Mouse (Mus musculus) frontal cortex, adult (tissue): ENCODE results near the gene Psg26.
"Not testable (repeated sequence)": the region's sequence is repeated elsewhere in the genome, so short reads cannot be mapped to it uniquely, and the experiment has no call there.

Experiments used
- ATAC-seq: cut with Nextera tagmentation; 2 replicates; pipeline ENCODE4 v1.9.2; 2017; ENCODE audit warnings: mild to moderate bottlenecking, moderate library complexity, mixed read lengths; ENCODE audit not compliant: low TSS enrichment

Psg26 gene

DNA sequence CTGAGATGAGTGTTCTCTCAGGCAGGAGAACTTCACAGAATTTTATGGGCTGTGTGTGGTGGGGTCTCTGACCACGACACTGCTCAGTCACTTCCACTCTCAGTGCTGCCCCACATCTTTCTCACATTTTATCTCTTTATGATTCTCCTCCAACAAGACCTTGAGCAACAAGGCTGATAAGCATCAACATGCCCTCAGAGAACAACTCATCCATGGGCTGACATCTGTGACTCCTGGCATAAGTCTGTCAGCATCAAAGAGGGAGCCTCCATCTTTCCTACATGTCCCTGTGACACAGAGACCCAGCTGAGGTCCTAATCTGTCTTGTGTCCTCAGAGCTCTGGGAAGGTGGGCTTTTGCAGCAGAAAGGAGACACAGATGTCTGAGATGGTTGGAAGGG is at the start of gene Psg26:
Psg26 (minus strand) TSS at position 101 of the 400 bp plus-strand sequence.
- no peak for ATAC-seq

DNA sequence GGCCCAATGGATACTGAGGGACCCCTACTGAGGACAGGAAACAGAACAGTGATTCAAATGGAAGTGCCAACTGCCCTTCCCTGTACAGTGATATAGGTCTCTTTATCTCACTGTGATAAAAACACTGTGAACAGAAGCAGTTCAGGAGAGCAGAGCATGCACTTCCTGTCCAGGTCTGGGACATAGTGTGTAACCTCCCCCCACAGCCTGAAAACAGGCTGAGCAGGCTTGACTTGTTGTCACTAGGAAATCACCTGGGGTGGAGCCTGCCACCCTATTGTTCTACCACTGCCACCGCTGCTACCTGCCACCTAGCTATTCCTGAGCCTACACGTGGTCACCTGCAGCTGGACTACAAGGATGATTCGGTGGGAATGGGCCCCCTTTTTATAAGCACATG is 49.4 kb upstream of the Psg26 start:
- no peak for ATAC-seq

DNA sequence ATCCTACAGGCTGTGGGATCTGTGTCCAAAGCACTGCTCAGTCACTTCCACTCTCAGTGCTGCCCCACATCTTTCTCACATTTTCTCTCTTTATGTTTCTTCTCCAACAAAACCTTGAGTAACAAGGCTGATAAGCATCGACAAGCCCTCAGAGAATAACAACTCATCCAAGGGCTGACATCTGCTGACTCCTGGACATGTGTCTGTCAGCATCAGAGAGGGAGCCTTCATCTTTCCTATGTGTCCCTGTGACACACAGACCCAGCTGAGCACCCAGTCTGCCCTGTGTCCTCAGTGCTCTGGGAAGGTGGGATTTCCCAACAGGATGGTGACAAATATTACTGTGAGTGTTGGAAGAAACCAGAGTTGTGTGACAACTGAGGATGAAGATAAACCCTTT is 48.2 kb upstream of the Psg26 start, which contains the start of gene Psg25:
Psg25 (minus strand) TSS at position 101 of the 400 bp plus-strand sequence.
- no peak for ATAC-seq

DNA sequence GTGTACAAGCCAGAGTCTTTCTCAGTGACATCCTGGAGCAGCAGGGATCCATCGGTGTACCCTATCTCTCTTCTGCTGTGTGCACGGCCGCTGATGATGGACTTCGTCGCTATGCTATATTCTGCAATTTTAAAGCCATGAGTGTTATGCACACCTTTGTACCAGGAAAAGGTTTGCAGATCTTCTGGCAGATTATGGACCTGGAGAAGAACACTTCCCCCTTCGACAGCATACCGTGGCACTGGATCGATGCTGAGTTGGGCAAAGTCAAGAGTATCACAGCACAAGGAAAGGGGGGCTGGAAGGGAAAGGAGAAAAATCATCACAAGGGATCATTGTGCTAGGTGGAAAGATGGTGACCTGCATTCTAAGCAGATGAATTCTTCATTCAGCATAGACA is 40.7 kb upstream of the Psg26 start:
- no peak for ATAC-seq

DNA sequence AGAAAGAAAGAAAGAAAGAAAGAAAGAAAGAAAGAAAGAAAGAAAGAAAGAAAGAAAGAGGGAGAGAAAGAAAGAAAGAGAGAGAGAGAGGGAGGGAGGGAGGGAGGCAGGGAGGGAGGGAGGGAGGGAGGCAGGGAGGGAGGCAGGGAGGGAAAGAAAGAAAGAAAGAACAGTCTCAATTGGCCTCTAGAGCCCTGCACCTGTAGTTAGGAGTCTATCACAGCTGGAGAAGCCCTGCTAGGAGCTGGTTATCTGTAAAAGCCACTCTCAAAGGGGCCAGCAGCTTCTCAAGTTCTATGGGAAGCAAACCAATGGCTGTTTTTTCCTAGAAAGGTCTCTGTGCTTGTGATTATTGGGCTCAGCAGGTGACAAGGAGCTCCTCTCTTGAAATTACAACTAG is 28.9 kb upstream of the Psg26 start:
- ATAC-seq: not testable (repeated sequence)

DNA sequence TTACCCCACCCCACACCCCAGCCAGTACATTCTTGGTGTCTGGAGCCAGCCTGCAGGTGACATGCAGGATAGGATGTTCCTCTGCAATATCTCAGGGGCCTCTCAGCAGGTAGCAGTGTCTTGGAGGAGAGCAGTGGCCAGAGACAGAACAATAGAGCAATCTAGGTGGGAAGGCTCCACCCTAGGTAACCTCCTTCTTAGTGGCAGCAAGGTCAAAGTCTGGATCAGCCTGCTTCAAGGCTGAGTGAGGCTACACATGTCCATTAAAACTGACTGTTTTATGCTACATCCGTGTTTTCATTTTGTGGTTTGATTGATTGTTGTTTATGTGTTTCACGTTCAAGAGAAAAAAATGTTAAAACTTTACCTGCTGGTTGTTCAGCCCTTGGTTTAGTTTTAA is 28.4 kb upstream of the Psg26 start:
- not testable (repeated sequence) for ATAC-seq

DNA sequence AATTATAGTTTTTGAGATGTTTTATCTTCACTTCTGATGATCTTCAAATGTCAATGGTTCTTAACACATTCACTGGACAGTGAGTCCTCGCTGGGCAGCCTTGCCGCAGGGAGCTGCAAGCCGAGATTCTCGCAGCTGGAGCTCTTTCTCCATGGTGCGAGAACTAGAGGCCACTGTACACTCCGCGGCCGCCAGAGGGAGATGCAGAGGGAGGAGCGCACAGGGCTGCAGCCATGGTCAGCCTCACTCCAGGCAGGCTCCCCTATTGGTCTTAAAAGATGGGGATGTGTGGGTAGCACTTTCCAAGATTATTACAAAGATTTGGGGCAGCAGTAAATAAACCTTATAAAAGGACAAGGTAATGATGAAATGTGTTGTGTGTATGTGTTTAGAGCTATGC is 27.5 kb upstream of the Psg26 start:
- ATAC-seq: no peak; the same call in 1 of the 2 replicates

DNA sequence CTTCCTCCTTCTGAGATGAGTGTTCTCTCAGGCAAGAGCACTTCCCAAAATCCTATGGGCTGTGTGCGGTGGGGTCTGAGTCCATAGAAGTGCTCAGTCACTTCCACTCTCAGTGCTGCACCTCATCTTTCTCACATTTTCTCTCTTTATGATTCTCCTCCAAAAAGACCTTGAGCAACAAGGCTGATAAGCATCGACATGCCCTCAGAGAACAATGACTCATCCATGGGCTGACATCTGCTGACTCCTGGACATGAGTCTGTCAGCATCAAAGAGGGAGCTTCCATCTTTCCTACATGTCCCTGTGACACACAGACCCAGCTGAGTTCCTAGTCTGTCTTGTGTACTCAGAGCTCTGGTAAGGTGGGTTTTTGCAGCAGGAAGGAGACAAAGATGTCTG is 52.0 kb downstream of the Psg26 start, which contains the start of gene Psg28:
Psg28 (minus strand) TSS at position 101 of the 400 bp plus-strand sequence.
- ATAC-seq: not testable (repeated sequence)
